Mouse (Mus musculus): ENCODE measurements around the gene Vav3. TPM values are rescaled to one million over a fixed set of nuclear protein-coding genes. Genes with fewer than 3 reads are reported as not detected.

Gene Vav3
- polyA plus RNA-seq, 1 experiment from 2014 or later = 13.6 TPM

GRCm38 (mm10) chr3:109466541-109466940 lies 126.1 kb downstream of the Vav3 start:
- no peaks in the 10 kb centered on the region for H3K36me3 ChIP-seq (ENCODE audit: control insufficient read depth, insufficient read depth, low read length)
- no peaks in the 10 kb centered on the region for H3K9me3 ChIP-seq (ENCODE audit: control insufficient read depth, low read length)
- no peak overlapping the region for H3K9ac ChIP-seq (ENCODE audit: low read length)
- H3K4me1 ChIP-seq (ENCODE audit: control insufficient read depth in 2 of 2, insufficient read depth in 2 of 2, low read length in 2 of 2) = peaks cover 5 to 7% of the 10 kb centered on the region in 2 experiments; a peak in 3 of 4 replicates
- H3K4me2 ChIP-seq (ENCODE audit: low read length) = no peak overlapping the region
- H3K27me3 ChIP-seq (ENCODE audit: control insufficient read depth, insufficient read depth, low read length) = no peaks in the 10 kb centered on the region
- no peak for ATAC-seq (ENCODE audit: insufficient number of reproducible peaks, insufficient read depth, low FRiP score, low read depth)
- no peak overlapping the region for H3K4me3 ChIP-seq (ENCODE audit: control insufficient read depth in 1 of 2, insufficient read depth in 1 of 2, low read depth in 1 of 2, low read length in 2 of 2)
- no peak overlapping the region for H3K27ac ChIP-seq (replicated peaks in 1 of 2; ENCODE audit: control insufficient read depth in 1 of 2, insufficient read depth in 1 of 2, low read depth in 2 of 2, low read length in 2 of 2)

GRCm38 (mm10) chr3:109467288-109467687 lies 126.8 kb downstream of the Vav3 start:
- 50% methylated on average over 4 of the region's 4 CpGs for WGBS
- Histone ChIP-seq H3K4me1 (ENCODE audit: control insufficient read depth in 2 of 2, insufficient read depth in 2 of 2, low read length in 2 of 2) (peaks cover 5 to 7% of the 10 kb centered on the region in 2 experiments; a peak in 3 of 4 replicates), H3K36me3 (ENCODE audit: control insufficient read depth, insufficient read depth, low read length) (no peaks in the 10 kb centered on the region), H3K9ac (ENCODE audit: low read length) (no peak overlapping the region), H3K9me3 (ENCODE audit: control insufficient read depth, low read length) (no peaks in the 10 kb centered on the region), H3K27ac (replicated peaks in 1 of 2; ENCODE audit: control insufficient read depth in 1 of 2, insufficient read depth in 1 of 2, low read depth in 2 of 2, low read length in 2 of 2) (no peak overlapping the region), H3K4me2 (ENCODE audit: low read length) (no peak overlapping the region), H3K27me3 (ENCODE audit: control insufficient read depth, insufficient read depth, low read length) (no peaks in the 10 kb centered on the region), H3K4me3 (ENCODE audit: control insufficient read depth in 1 of 2, insufficient read depth in 1 of 2, low read depth in 1 of 2, low read length in 2 of 2) (no peak overlapping the region)
- ATAC-seq (ENCODE audit: insufficient number of reproducible peaks, insufficient read depth, low FRiP score, low read depth) = no peak

- H3K9me3 ChIP-seq (ENCODE audit: control insufficient read depth, low read length) = no peaks in the 10 kb centered on the region
These were observed 129.0 kb downstream of the Vav3 start for GRCm38 (mm10) chr3:109469465-109469864.

DNA sequence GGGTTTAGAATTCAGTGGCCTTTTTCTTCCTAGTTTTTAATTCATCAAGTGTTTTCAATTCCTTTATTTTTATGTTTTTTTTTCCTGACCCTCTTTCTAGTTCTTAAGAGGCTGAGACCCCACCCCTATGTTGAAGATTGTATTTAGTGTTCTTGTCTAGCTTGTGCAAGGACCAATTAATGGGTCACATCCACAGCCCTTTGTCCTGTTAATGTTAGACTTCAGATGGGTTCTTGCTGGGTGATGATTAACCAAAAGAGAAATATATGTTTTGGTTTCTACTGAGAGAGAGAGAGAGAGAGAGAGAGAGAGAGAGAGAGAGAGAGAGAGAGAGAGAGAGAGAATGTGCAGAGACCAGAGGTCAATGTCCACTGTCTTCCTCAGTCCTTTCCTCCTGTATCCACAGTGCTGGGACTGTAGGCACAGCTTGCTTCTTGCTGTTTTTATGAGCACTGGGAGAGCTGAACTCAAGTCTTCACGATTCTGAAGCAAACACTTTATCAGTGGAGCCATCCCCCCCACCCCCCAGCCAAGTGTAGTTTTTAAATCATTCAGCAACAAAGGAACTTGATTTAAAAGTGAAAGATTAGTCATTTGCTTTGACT lies 130.3 kb downstream of the Vav3 start:
- Histone ChIP-seq H3K4me1 (ENCODE audit: control insufficient read depth in 2 of 2, insufficient read depth in 2 of 2, low read length in 2 of 2) (peaks cover 5 to 7% of the 10 kb centered on the region in 2 experiments; a peak in 3 of 4 replicates), H3K9ac (ENCODE audit: low read length) (no peak overlapping the region), H3K27me3 (ENCODE audit: control insufficient read depth, insufficient read depth, low read length) (no peaks in the 10 kb centered on the region), H3K4me2 (ENCODE audit: low read length) (no peak overlapping the region), H3K27ac (replicated peaks in 1 of 2; ENCODE audit: control insufficient read depth in 1 of 2, insufficient read depth in 1 of 2, low read depth in 2 of 2, low read length in 2 of 2) (no peak overlapping the region), H3K4me3 (ENCODE audit: control insufficient read depth in 1 of 2, insufficient read depth in 1 of 2, low read depth in 1 of 2, low read length in 2 of 2) (no peak overlapping the region), H3K9me3 (ENCODE audit: control insufficient read depth, low read length) (no peaks in the 10 kb centered on the region), H3K36me3 (ENCODE audit: control insufficient read depth, insufficient read depth, low read length) (no peaks in the 10 kb centered on the region)
- WGBS = 59% methylated on average over 1 of the region's 1 CpGs
- no peak for ATAC-seq (ENCODE audit: insufficient number of reproducible peaks, insufficient read depth, low FRiP score, low read depth)

More at GRCm38 (mm10) chr3:109469465-109469864, 129.0 kb downstream of the Vav3 start:
- no peak overlapping the region for H3K4me2 ChIP-seq (ENCODE audit: low read length)
- ATAC-seq (ENCODE audit: insufficient number of reproducible peaks, insufficient read depth, low FRiP score, low read depth) = peak; percentile 54; the same call in 1 of the 2 replicates
- no peak overlapping the region for H3K9ac ChIP-seq (ENCODE audit: low read length)
- H3K27me3 ChIP-seq (ENCODE audit: control insufficient read depth, insufficient read depth, low read length) = no peaks in the 10 kb centered on the region
- no peak overlapping the region for H3K4me3 ChIP-seq (ENCODE audit: control insufficient read depth in 1 of 2, insufficient read depth in 1 of 2, low read depth in 1 of 2, low read length in 2 of 2)
- peaks cover 5 to 7% of the 10 kb centered on the region in 2 experiments; a peak in 3 of 4 replicates for H3K4me1 ChIP-seq (ENCODE audit: control insufficient read depth in 2 of 2, insufficient read depth in 2 of 2, low read length in 2 of 2)
- H3K36me3 ChIP-seq (ENCODE audit: control insufficient read depth, insufficient read depth, low read length) = no peaks in the 10 kb centered on the region
- H3K27ac ChIP-seq (replicated peaks in 1 of 2; ENCODE audit: control insufficient read depth in 1 of 2, insufficient read depth in 1 of 2, low read depth in 2 of 2, low read length in 2 of 2) = no peak overlapping the region
- WGBS = 34% methylated on average over 3 of the region's 3 CpGs

GRCm38 (mm10) chr3:109476521-109476920 lies 136.1 kb downstream of the Vav3 start:
- peaks cover 2 to 4% of the 10 kb centered on the region in 2 experiments; a peak in 2 of 4 replicates for H3K4me1 ChIP-seq (ENCODE audit: control insufficient read depth in 2 of 2, insufficient read depth in 2 of 2, low read length in 2 of 2)
- no peak overlapping the region for H3K4me3 ChIP-seq (ENCODE audit: control insufficient read depth in 1 of 2, insufficient read depth in 1 of 2, low read depth in 1 of 2, low read length in 2 of 2)
- no peaks in the 10 kb centered on the region for H3K9me3 ChIP-seq (ENCODE audit: control insufficient read depth, low read length)
- no peaks in the 10 kb centered on the region for H3K36me3 ChIP-seq (ENCODE audit: control insufficient read depth, insufficient read depth, low read length)
- no peaks in the 10 kb centered on the region for H3K27me3 ChIP-seq (ENCODE audit: control insufficient read depth, insufficient read depth, low read length)
- WGBS = 48% methylated on average over 8 of the region's 8 CpGs
- peak overlapping the region; percentile 37 for H3K4me2 ChIP-seq (ENCODE audit: low read length)
- ATAC-seq (ENCODE audit: insufficient number of reproducible peaks, insufficient read depth, low FRiP score, low read depth) = no peak
- H3K27ac ChIP-seq (replicated peaks in 1 of 2; ENCODE audit: control insufficient read depth in 1 of 2, insufficient read depth in 1 of 2, low read depth in 2 of 2, low read length in 2 of 2) = no peak overlapping the region
- H3K9ac ChIP-seq (ENCODE audit: low read length) = no peak overlapping the region

DNA sequence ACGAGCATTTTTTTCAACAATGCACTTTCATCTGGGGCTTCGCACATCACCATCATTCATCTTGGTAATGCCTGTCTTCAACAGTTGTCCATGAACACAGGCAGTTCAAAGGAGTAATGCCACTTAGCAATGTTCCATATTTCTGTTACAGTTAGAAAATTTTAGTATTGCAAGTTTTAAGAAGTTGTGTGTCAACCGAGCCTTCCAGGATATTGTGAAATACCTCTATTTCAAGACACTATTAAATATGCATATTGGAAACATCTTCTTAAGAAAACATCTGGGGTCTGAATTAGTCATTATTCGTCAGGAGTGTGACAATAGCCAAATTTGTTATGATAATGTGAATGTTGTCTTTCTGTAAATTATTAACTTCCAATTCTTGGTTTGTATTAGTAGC lies 137.8 kb downstream of the Vav3 start:
- Histone ChIP-seq H3K27me3 (ENCODE audit: control insufficient read depth, insufficient read depth, low read length) (no peaks in the 10 kb centered on the region), H3K9ac (ENCODE audit: low read length) (no peak overlapping the region), H3K4me3 (ENCODE audit: control insufficient read depth in 1 of 2, insufficient read depth in 1 of 2, low read depth in 1 of 2, low read length in 2 of 2) (no peak overlapping the region), H3K4me2 (ENCODE audit: low read length) (no peak overlapping the region), H3K36me3 (ENCODE audit: control insufficient read depth, insufficient read depth, low read length) (no peaks in the 10 kb centered on the region), H3K9me3 (ENCODE audit: control insufficient read depth, low read length) (no peaks in the 10 kb centered on the region), H3K4me1 (ENCODE audit: control insufficient read depth in 2 of 2, insufficient read depth in 2 of 2, low read length in 2 of 2) (peaks cover 2 to 4% of the 10 kb centered on the region in 2 experiments; a peak in 2 of 4 replicates), H3K27ac (replicated peaks in 1 of 2; ENCODE audit: control insufficient read depth in 1 of 2, insufficient read depth in 1 of 2, low read depth in 2 of 2, low read length in 2 of 2) (no peak overlapping the region)
- ATAC-seq (ENCODE audit: insufficient number of reproducible peaks, insufficient read depth, low FRiP score, low read depth) = no peak
- WGBS = 84% methylated on average over 4 of the region's 4 CpGs

DNA sequence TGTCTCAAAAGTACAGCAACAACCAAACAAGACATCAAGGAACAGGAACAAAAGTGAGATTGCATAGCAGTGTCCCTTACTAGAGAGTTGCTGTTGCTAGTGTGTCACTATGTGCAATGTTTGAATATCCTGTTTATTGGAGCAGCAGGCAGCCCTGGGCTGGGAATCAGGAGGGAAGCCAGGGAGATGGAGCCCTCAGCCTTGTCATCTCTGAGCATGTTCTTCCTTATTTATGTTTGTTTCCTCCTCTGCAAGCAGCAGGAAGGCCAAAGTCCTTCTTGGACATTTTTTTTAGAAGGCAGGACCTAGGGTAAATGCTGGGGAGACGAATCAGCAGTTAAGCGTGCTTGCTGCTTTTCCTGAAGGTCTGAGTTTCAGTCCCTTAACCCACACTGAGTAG lies 140.2 kb downstream of the Vav3 start:
- H3K4me2 ChIP-seq (ENCODE audit: low read length) = no peak overlapping the region
- WGBS = 63% methylated on average over 2 of the region's 2 CpGs
- no peak for ATAC-seq (ENCODE audit: insufficient number of reproducible peaks, insufficient read depth, low FRiP score, low read depth)
- no peaks in the 10 kb centered on the region for H3K36me3 ChIP-seq (ENCODE audit: control insufficient read depth, insufficient read depth, low read length)
- no peak overlapping the region for H3K9ac ChIP-seq (ENCODE audit: low read length)
- H3K9me3 ChIP-seq (ENCODE audit: control insufficient read depth, low read length) = no peaks in the 10 kb centered on the region
- H3K4me3 ChIP-seq (ENCODE audit: control insufficient read depth in 1 of 2, insufficient read depth in 1 of 2, low read depth in 1 of 2, low read length in 2 of 2) = no peak overlapping the region
- peaks cover 2 to 4% of the 10 kb centered on the region in 2 experiments; a peak in 2 of 4 replicates for H3K4me1 ChIP-seq (ENCODE audit: control insufficient read depth in 2 of 2, insufficient read depth in 2 of 2, low read length in 2 of 2)
- no peak overlapping the region for H3K27ac ChIP-seq (replicated peaks in 1 of 2; ENCODE audit: control insufficient read depth in 1 of 2, insufficient read depth in 1 of 2, low read depth in 2 of 2, low read length in 2 of 2)
- H3K27me3 ChIP-seq (ENCODE audit: control insufficient read depth, insufficient read depth, low read length) = no peaks in the 10 kb centered on the region

- no peak for ATAC-seq (ENCODE audit: insufficient number of reproducible peaks, insufficient read depth, low FRiP score, low read depth)
- Histone ChIP-seq H3K36me3 (ENCODE audit: control insufficient read depth, insufficient read depth, low read length) (no peaks in the 10 kb centered on the region), H3K9me3 (ENCODE audit: control insufficient read depth, low read length) (no peaks in the 10 kb centered on the region), H3K4me3 (ENCODE audit: control insufficient read depth in 1 of 2, insufficient read depth in 1 of 2, low read depth in 1 of 2, low read length in 2 of 2) (no peak overlapping the region), H3K27me3 (ENCODE audit: control insufficient read depth, insufficient read depth, low read length) (no peaks in the 10 kb centered on the region), H3K9ac (ENCODE audit: low read length) (no peak overlapping the region), H3K27ac (replicated peaks in 1 of 2; ENCODE audit: control insufficient read depth in 1 of 2, insufficient read depth in 1 of 2, low read depth in 2 of 2, low read length in 2 of 2) (no peak overlapping the region), H3K4me1 (ENCODE audit: control insufficient read depth in 2 of 2, insufficient read depth in 2 of 2, low read length in 2 of 2) (no peaks in the 10 kb centered on the region), H3K4me2 (ENCODE audit: low read length) (no peak overlapping the region)
- WGBS = 76% methylated on average over 3 of the region's 3 CpGs
These were observed 146.3 kb downstream of the Vav3 start for GRCm38 (mm10) chr3:109486786-109487185.
